Comparison of ENCODE assay signal across 11 mouse cellular contexts in genomic region chr2:93286321-93286720, GRCm38 (mm10). TPM values are rescaled to one million over a fixed set of nuclear protein-coding genes. Genes with fewer than 3 reads are reported as not detected.
DNase-seq lines count a peak whose midpoint lies in the region; ATAC-seq lines count a peak whose summit lies in the region.
"Had no signal": no experiment of that assay in that cellular context is flagged by ENCODE, and none has a peak within 500 bp of the region (broad histone marks: within the 10 kb centered on the region; RNA-seq: fewer than 3 reads in every experiment).

No protein-coding gene starts in this region.

- H3K27ac ChIP-seq in heart, embryonic 11.5 days (ENCODE audit: low read depth, low read length), result peak overlapping the region; percentile 35; the same call in 1 of the 2 replicates
- H3K27ac ChIP-seq in forebrain, embryonic 10.5 days, result peak overlapping the region; percentile 86
- H3K27ac ChIP-seq in hindbrain, embryonic 15.5 days (replicated peaks), result peak overlapping the region; percentile 83
- H3K27ac ChIP-seq in midbrain, embryonic 16.5 days (ENCODE audit: low read length), result peak overlapping the region; percentile 92
- H3K27ac ChIP-seq: kidney, postnatal 0 days; stomach, embryonic 15.5 days had no signal

- no peak for DNase-seq in heart, postnatal 10 days
- DNase-seq in forebrain, embryonic 10.5 days (ENCODE audit: extremely low spot score, low spot score), result no peak
- no peak for DNase-seq in urinary bladder, postnatal 10 days (ENCODE audit: low spot score)
- DNase-seq in left cerebral cortex, postnatal 10 days (ENCODE audit: extremely low spot score in 1 of 2, low spot score in 2 of 2), result no peak
- DNase-seq in lung, postnatal 36 days, result no peak
- DNase-seq: lung, postnatal 14 days had no signal

- H3K36me3 ChIP-seq in heart, embryonic 11.5 days (ENCODE audit: control insufficient read depth, insufficient read depth, low read length), result no peaks in the 10 kb centered on the region
- H3K36me3 ChIP-seq in forebrain, embryonic 10.5 days (replicated peaks), result peaks cover 13% of the 10 kb centered on the region
- H3K36me3 ChIP-seq in hindbrain, embryonic 15.5 days, result no peaks in the 10 kb centered on the region
- H3K36me3 ChIP-seq in midbrain, embryonic 16.5 days (ENCODE audit: control insufficient read depth, insufficient read depth, low read length), result no peaks in the 10 kb centered on the region
- H3K36me3 ChIP-seq: stomach, embryonic 15.5 days had no signal

- intact Hi-C loops in heart, postnatal 10 days (cut with DNase I), result no loop called here
- intact Hi-C loops in left cerebral cortex, postnatal 10 days (cut with DNase I), result no loop called here

- peaks cover 85% of the 10 kb centered on the region for H3K4me1 ChIP-seq in heart, embryonic 11.5 days (ENCODE audit: control insufficient read depth, insufficient read depth, low read length)
- peaks cover 100% of the 10 kb centered on the region for H3K4me1 ChIP-seq in forebrain, embryonic 10.5 days
- peaks cover 76% of the 10 kb centered on the region for H3K4me1 ChIP-seq in hindbrain, embryonic 15.5 days (replicated peaks)
- peaks cover 58% of the 10 kb centered on the region for H3K4me1 ChIP-seq in midbrain, embryonic 16.5 days (ENCODE audit: control insufficient read depth, insufficient read depth, low read length)

- no peak overlapping the region for H3K4me3 ChIP-seq in heart, embryonic 11.5 days (ENCODE audit: low read depth, low read length)
- no peak overlapping the region for H3K4me3 ChIP-seq in forebrain, embryonic 10.5 days
- no peak overlapping the region for H3K4me3 ChIP-seq in hindbrain, embryonic 15.5 days
- no peak overlapping the region for H3K4me3 ChIP-seq in midbrain, embryonic 16.5 days (ENCODE audit: low read depth, low read length)
- H3K4me3 ChIP-seq: stomach, embryonic 15.5 days had no signal

- H3K9me3 ChIP-seq in heart, embryonic 11.5 days (replicated peaks; ENCODE audit: control insufficient read depth, low read length), result no peaks in the 10 kb centered on the region
- no peaks in the 10 kb centered on the region for H3K9me3 ChIP-seq in forebrain, embryonic 10.5 days
- no peaks in the 10 kb centered on the region for H3K9me3 ChIP-seq in hindbrain, embryonic 15.5 days
- H3K9me3 ChIP-seq in midbrain, embryonic 16.5 days (replicated peaks; ENCODE audit: control insufficient read depth, low read length, poor library complexity, severe bottlenecking), result no peaks in the 10 kb centered on the region
- H3K9me3 ChIP-seq: stomach, embryonic 15.5 days had no signal

- WGBS in heart, embryonic 11.5 days (ENCODE audit: insufficient replicate concordance), result 40% methylated on average over 1 of the region's 2 CpGs
- 36% methylated on average over 2 of the region's 2 CpGs for WGBS in forebrain, embryonic 10.5 days
- 38% methylated on average over 2 of the region's 2 CpGs for WGBS in hindbrain, embryonic 15.5 days
- 29% methylated on average over 1 of the region's 2 CpGs for WGBS in midbrain, embryonic 16.5 days

- no peaks in the 10 kb centered on the region for H3K27me3 ChIP-seq in heart, embryonic 11.5 days (ENCODE audit: control insufficient read depth, insufficient read depth, low read length)
- no peaks in the 10 kb centered on the region; the same call in 1 of the 2 replicates for H3K27me3 ChIP-seq in forebrain, embryonic 10.5 days (ENCODE audit: poor library complexity, severe bottlenecking)
- no peaks in the 10 kb centered on the region for H3K27me3 ChIP-seq in hindbrain, embryonic 15.5 days
- no peaks in the 10 kb centered on the region for H3K27me3 ChIP-seq in midbrain, embryonic 16.5 days (ENCODE audit: control insufficient read depth, insufficient read depth, low read depth, low read length)
- H3K27me3 ChIP-seq: stomach, embryonic 15.5 days had no signal

- H3K9ac ChIP-seq in heart, embryonic 11.5 days (ENCODE audit: low read depth, low read length), result no peak overlapping the region
- 0 out of 2 replicates have a peak overlapping the region, but pooled peaks have one; percentile 10 for H3K9ac ChIP-seq in hindbrain, embryonic 15.5 days
- H3K9ac ChIP-seq in midbrain, embryonic 16.5 days (ENCODE audit: low read depth, low read length), result peak overlapping the region; percentile 57
- H3K9ac ChIP-seq: stomach, embryonic 15.5 days had no signal

- no peak overlapping the region for H3K4me2 ChIP-seq in heart, embryonic 11.5 days
- no peak overlapping the region for H3K4me2 ChIP-seq in hindbrain, embryonic 15.5 days
- H3K4me2 ChIP-seq in midbrain, embryonic 16.5 days (ENCODE audit: low read length), result no peak overlapping the region
- H3K4me2 ChIP-seq: stomach, embryonic 15.5 days had no signal

- no peak for ATAC-seq in heart, embryonic 11.5 days (replicated peaks; ENCODE audit: insufficient number of reproducible peaks, low FRiP score, low TSS enrichment)
- peak; percentile 13; the same call in 1 of the 2 replicates for ATAC-seq in hindbrain, embryonic 15.5 days (ENCODE audit: low FRiP score, low read depth)
- peak; percentile 15; the same call in 1 of the 2 replicates for ATAC-seq in midbrain, embryonic 16.5 days

RNA-seq across cellular contexts. Expression of gene Tspan18, which starts 48.0 kb away (rescaled TPM):
- 75.5 and 84.5 TPM in 2 replicates for polyA plus RNA-seq in heart, embryonic 11.5 days (2014; fragmentation: Nextera tagmentation; extraction: Ambion mirVana)
- total RNA-seq in heart, postnatal 10 days (2021), result 10 to 100 TPM; 54.1 to 63.4 TPM
- polyA plus RNA-seq in forebrain, embryonic 10.5 days (2016; fragmentation: Nextera tagmentation; extraction: Ambion mirVana), result 30.1 and 31.4 TPM in 2 replicates
- polyA plus RNA-seq in hindbrain, embryonic 15.5 days (2015; fragmentation: Nextera tagmentation; extraction: Ambion mirVana), result 17.9 and 23.5 TPM in 2 replicates
- polyA plus RNA-seq in midbrain, embryonic 16.5 days (2015; fragmentation: Nextera tagmentation; extraction: Ambion mirVana), result 20.1 and 21.2 TPM in 2 replicates
- 1 to 10 TPM; 5.6 to 6.0 TPM for total RNA-seq in left cerebral cortex, postnatal 10 days (2021)

Comparison
In these comparisons a context has a peak if more than half of its experiments do, and no peak if none do; other contexts are left out.
1. H3K27ac ChIP-seq: peak in every context shown above with its lines; median percentile 92 in midbrain, embryonic 16.5 days; 86 in forebrain, embryonic 10.5 days; 83 in hindbrain, embryonic 15.5 days; 35 in heart, embryonic 11.5 days.